Mouse (Mus musculus): Measurements from ENCODE around the gene D3Ertd254e. TPM values are rescaled to one million over a fixed set of nuclear protein-coding genes. Genes with fewer than 3 reads are reported as not detected.

D3Ertd254e gene
- polyA plus RNA-seq, 1 experiment: 11.7 TPM

- H3K9ac ChIP-seq (ENCODE audit: low read depth, poor library complexity, severe bottlenecking): no peak overlapping the region
- no peak overlapping the region for H3K4me3 ChIP-seq (ENCODE audit: low read depth, low read length)
- H3K36me3 ChIP-seq (ENCODE audit: control insufficient read depth, insufficient read depth, low read length, poor library complexity, severe bottlenecking): no peaks in the 10 kb centered on the region
- TF ChIP-seq CTCF (IDR thresholded peaks at IDR 0.05; ENCODE audit: low read depth, low read length) (no peak), POLR2A (IDR thresholded peaks at IDR 0.05; ENCODE audit: insufficient read depth, low read length) (no peak), EP300 (IDR thresholded peaks at IDR 0.05; ENCODE audit: insufficient read depth, low read depth, low read length) (no peak)
- H3K4me1 ChIP-seq (ENCODE audit: control insufficient read depth, insufficient read depth, low read length): no peaks in the 10 kb centered on the region
- no peaks in the 10 kb centered on the region for H3K9me3 ChIP-seq (replicated peaks; ENCODE audit: control insufficient read depth, insufficient read depth, low read length, poor library complexity, severe bottlenecking)
- no peak overlapping the region for H3K27ac ChIP-seq (ENCODE audit: insufficient read depth, low read length)
- H3K27me3 ChIP-seq (ENCODE audit: control insufficient read depth, insufficient read depth, low read length, poor library complexity, severe bottlenecking): no peaks in the 10 kb centered on the region; the same call in 1 of the 2 replicates
These were observed 56.9 kb downstream of the D3Ertd254e start for GRCm38 (mm10) chr3:36207520-36208264.

- H3K4me1 ChIP-seq (ENCODE audit: control insufficient read depth, insufficient read depth, low read length): no peaks in the 10 kb centered on the region
- TF ChIP-seq EP300 (IDR thresholded peaks at IDR 0.05; ENCODE audit: insufficient read depth, low read depth, low read length) (no peak), CTCF (IDR thresholded peaks at IDR 0.05; ENCODE audit: low read depth, low read length) (no peak), POLR2A (IDR thresholded peaks at IDR 0.05; ENCODE audit: insufficient read depth, low read length) (no peak)
- no peaks in the 10 kb centered on the region for H3K9me3 ChIP-seq (replicated peaks; ENCODE audit: control insufficient read depth, insufficient read depth, low read length, poor library complexity, severe bottlenecking)
These were observed 59.1 kb downstream of the D3Ertd254e start for GRCm38 (mm10) chr3:36209776-36210555.

GRCm38 (mm10) chr3:36210939-36211338 is 60.1 kb downstream of the D3Ertd254e start:
- H3K36me3 ChIP-seq (ENCODE audit: control insufficient read depth, insufficient read depth, low read length, poor library complexity, severe bottlenecking): no peaks in the 10 kb centered on the region
- H3K9me3 ChIP-seq (replicated peaks; ENCODE audit: control insufficient read depth, insufficient read depth, low read length, poor library complexity, severe bottlenecking): no peaks in the 10 kb centered on the region
- TF ChIP-seq CTCF (IDR thresholded peaks at IDR 0.05; ENCODE audit: low read depth, low read length) (no peak), POLR2A (IDR thresholded peaks at IDR 0.05; ENCODE audit: insufficient read depth, low read length) (no peak), EP300 (IDR thresholded peaks at IDR 0.05; ENCODE audit: insufficient read depth, low read depth, low read length) (no peak)
- no peaks in the 10 kb centered on the region for H3K4me1 ChIP-seq (ENCODE audit: control insufficient read depth, insufficient read depth, low read length)
- H3K27me3 ChIP-seq (ENCODE audit: control insufficient read depth, insufficient read depth, low read length, poor library complexity, severe bottlenecking): no peaks in the 10 kb centered on the region; the same call in 1 of the 2 replicates
- H3K9ac ChIP-seq (ENCODE audit: low read depth, poor library complexity, severe bottlenecking): no peak overlapping the region
- no peak overlapping the region for H3K27ac ChIP-seq (ENCODE audit: insufficient read depth, low read length)
- H3K4me3 ChIP-seq (ENCODE audit: low read depth, low read length): no peak overlapping the region

More at GRCm38 (mm10) chr3:36209776-36210555, 59.1 kb downstream of the D3Ertd254e start:
- no peaks in the 10 kb centered on the region for H3K36me3 ChIP-seq (ENCODE audit: control insufficient read depth, insufficient read depth, low read length, poor library complexity, severe bottlenecking)
- no peak overlapping the region for H3K27ac ChIP-seq (ENCODE audit: insufficient read depth, low read length)
- H3K9ac ChIP-seq (ENCODE audit: low read depth, poor library complexity, severe bottlenecking): no peak overlapping the region
- H3K27me3 ChIP-seq (ENCODE audit: control insufficient read depth, insufficient read depth, low read length, poor library complexity, severe bottlenecking): no peaks in the 10 kb centered on the region; the same call in 1 of the 2 replicates
- H3K4me3 ChIP-seq (ENCODE audit: low read depth, low read length): no peak overlapping the region

- TF ChIP-seq POLR2A (IDR thresholded peaks at IDR 0.05; ENCODE audit: insufficient read depth, low read length): no peak
- TF ChIP-seq EP300 (IDR thresholded peaks at IDR 0.05; ENCODE audit: insufficient read depth, low read depth, low read length): no peak
- no peak for TF ChIP-seq CTCF (IDR thresholded peaks at IDR 0.05; ENCODE audit: low read depth, low read length)
- Histone ChIP-seq H3K9ac (ENCODE audit: low read depth, poor library complexity, severe bottlenecking) (no peak overlapping the region), H3K27me3 (ENCODE audit: control insufficient read depth, insufficient read depth, low read length, poor library complexity, severe bottlenecking) (no peaks in the 10 kb centered on the region), H3K27ac (ENCODE audit: insufficient read depth, low read length) (no peak overlapping the region), H3K9me3 (replicated peaks; ENCODE audit: control insufficient read depth, insufficient read depth, low read length, poor library complexity, severe bottlenecking) (no peaks in the 10 kb centered on the region), H3K36me3 (ENCODE audit: control insufficient read depth, insufficient read depth, low read length, poor library complexity, severe bottlenecking) (no peaks in the 10 kb centered on the region), H3K4me1 (ENCODE audit: control insufficient read depth, insufficient read depth, low read length) (no peaks in the 10 kb centered on the region), H3K4me3 (ENCODE audit: low read depth, low read length) (no peak overlapping the region)
These were observed 61.9 kb downstream of the D3Ertd254e start for GRCm38 (mm10) chr3:36212758-36213157.

Other genes starting within 250 kb of the D3Ertd254e start
- 78.8 and 86.1 TPM in 2 replicates for gene Dcun1d1, start 213.6 kb upstream of the D3Ertd254e start, polyA plus RNA-seq (2011; ENCODE audit: insufficient read depth, insufficient read length, low read depth, missing spikeins)
- gene Mccc1, start 150.3 kb upstream of the D3Ertd254e start, polyA plus RNA-seq (2011; ENCODE audit: insufficient read depth, insufficient read length, low read depth, missing spikeins): 32.0 and 32.9 TPM in 2 replicates
- gene Ccdc144b, start 97.5 kb upstream of the D3Ertd254e start, polyA plus RNA-seq (2011; ENCODE audit: insufficient read depth, insufficient read length, low read depth, missing spikeins): not detected in 2 replicates
- 27.1 and 27.5 TPM in 2 replicates for gene Acad9, start 85.0 kb upstream of the D3Ertd254e start, polyA plus RNA-seq (2011; ENCODE audit: insufficient read depth, insufficient read length, low read depth, missing spikeins)
- not detected in 2 replicates for gene Qrfpr, start 71.3 kb downstream of the D3Ertd254e start, polyA plus RNA-seq (2011; ENCODE audit: insufficient read depth, insufficient read length, low read depth, missing spikeins)

All from ES-Bruce4 (cell line).